Mouse (Mus musculus): ENCODE measurements around the gene Klra3. TPM values are rescaled to one million over a fixed set of nuclear protein-coding genes. Genes with fewer than 3 reads are reported as not detected.
"Not testable (repeated sequence)": the region's sequence is repeated elsewhere in the genome, so short reads cannot be mapped to it uniquely, and the experiment has no call there.

The Klra3 gene
- polyA plus RNA-seq (2017; shearing (Covaris generic)), result not detected

DNA sequence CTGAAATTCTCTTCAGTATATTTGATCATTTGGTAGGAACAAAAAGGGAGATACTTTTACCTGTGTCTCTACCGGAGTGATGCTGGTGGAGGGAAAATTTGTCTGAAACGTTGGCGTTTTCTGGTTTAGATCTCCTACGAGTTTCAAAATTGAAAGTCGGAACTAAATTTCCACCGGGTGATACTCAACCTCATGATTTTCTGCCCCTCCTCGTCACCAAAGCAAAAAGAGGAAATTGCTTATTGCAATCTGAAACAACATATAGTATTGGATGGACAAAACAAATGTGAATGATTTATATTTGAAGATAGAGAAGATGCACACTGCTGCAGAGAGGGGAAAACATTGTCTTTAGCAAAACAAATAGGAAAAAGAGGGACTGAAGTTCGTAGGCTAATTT is at the start of gene Klra3:
Gene Klra3, minus strand, starts transcription at position 164 of the 400 bp plus-strand sequence.
- no peak for ATAC-seq

DNA sequence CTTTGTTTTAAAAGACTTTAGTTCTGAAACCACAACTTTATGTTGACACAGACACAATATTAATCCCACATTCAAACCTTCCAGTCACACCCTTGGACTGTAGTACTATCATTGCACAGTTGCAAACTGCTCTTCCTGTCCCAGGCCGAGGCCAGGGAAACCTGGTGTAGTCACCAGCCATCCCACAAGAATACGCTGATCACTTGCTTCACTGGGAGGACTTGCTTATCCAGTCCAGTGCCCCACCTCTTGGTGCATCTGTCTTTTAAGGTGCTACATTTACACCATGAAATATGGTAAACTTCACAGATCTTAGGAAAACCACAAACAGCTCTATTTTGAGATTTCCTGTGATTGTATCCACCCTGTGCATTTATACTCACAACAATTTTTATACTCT is 49.4 kb upstream of the Klra3 start, which contains the start of gene Klra1:
Gene Klra1, minus strand, starts transcription at position 125 of the 400 bp plus-strand sequence.
- no peak for ATAC-seq

DNA sequence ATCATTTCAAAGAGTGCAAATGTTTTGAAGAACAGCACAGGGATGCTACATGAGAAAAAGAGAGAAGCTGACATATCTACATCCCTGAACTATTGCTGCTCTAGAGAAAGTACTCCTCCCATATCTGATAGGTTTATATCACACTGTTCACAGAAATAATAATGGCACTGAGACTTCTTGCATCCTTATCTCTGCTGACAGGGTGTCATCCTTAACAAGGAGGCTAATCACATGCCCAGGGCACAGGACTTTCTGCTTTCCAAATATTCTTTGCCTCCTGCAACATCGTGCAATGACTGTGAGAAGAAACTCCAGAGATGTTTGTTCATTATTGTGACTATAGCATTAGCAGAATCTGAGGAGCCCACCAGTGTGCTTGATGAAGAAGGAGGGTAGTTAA is 48.4 kb upstream of the Klra3 start:
- ATAC-seq, result no peak

DNA sequence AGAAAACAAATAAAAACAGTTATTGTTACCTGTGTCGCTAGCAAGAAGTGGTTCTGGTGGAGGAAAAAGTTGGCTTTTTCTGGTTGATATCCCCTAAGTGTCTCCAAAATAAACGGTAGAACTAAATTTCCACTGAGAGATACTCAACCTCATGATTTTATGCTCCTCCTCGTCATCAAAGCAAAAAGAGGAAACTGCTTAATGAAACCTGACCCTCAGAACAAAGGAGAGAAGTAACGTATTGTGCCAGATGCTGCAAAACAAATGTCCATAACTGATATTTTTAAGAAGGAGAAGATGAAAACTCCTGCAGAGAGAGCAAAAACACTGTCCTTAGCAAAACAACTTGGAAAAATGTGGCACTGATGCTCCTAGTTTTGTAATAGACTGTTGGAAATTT is 45.0 kb upstream of the Klra3 start:
- ATAC-seq, result no peak

DNA sequence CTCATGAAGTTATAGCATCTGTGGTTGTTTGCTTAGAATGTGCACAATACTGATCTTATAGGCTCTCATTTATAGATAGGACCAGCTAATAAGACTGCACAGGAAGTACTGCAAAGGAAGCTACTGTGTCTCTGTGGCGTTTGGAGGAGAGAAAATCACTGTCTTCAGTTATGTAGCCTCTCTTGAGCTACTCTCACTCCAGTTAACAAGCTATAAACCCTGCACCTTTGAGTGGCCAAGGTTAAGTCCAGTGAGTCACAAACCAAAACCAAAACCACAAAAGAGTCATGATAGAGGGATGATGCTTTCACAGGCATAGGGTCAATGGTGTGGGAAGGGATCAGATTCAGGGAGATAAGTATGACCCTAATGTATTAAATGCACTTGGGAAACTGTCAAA is 8.0 kb upstream of the Klra3 start:
- ATAC-seq, result not testable (repeated sequence)

DNA sequence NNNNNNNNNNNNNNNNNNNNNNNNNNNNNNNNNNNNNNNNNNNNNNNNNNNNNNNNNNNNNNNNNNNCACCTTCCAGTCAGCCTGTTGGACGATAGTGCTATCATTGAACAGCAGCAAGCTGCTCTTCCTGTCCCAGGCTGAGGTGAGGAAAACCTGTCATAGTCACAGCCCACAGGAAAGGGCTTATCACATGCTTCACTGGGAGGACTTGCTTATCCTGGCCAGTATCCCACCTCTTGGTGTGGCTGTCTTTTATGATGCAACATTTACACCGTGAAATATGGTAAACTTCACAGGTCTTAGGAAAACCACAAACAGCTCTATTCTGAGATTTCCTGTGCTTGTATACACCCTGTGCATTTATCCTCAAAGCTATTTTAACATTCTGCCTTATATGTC is 4.6 kb upstream of the Klra3 start:
- ATAC-seq, result not testable (repeated sequence)

DNA sequence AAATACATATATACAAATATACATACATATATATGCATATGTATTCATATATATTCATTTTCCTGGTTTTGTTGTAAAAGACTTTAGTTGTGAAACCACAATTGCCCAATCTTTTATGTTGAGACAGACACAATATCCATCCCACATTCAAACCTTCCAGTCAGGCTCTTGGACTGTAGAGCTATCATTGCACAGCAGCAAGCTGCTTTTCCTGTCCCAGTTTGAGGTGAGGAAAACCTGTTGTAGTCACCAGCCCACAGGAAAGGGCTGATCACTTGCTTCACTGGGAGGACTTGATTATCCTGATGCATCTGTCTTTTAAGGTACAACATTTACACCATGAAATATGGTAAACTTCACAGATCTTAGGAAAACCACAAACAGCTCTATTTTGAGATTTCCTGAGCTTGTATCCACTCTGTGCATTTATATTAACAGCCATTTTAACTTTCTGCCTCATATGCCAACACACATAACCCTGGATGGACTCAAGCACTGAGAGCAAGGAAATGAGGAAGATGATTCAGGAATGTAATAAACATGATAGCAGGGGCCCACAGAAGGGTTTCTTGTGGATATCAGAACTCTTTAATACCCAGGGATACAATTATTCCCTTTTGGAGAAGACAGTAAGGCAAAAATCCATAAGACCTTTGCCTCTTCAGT is 49.3 kb downstream of the Klra3 start:
- ATAC-seq, result no peak

DNA sequence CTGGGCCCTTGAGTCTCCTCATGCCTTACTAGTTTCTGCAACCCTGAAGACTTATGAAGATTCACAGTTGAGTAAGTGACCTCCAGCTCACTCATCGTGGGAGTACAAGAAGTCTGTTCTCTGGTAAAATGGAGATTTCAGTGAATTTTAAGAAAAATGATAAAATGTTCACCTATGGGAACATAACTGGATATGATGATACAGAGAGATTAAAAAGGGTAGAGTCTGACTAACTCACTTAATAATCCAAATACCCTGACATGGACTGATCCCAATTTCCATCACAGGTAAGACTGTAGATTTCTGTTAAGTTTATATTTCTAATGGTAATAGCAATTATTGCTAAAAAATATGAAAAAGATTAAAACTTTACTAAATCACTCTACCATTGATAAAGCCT is 55.5 kb downstream of the Klra3 start, which contains the start of gene Klra10:
Gene Klra10, minus strand, starts transcription at position 101 of the 400 bp plus-strand sequence.
- ATAC-seq, result not testable (repeated sequence)

Other genes starting within 250 kb of the Klra3 start
- not detected for gene Klra8, start 207.7 kb downstream of the Klra3 start, polyA plus RNA-seq (2017; shearing (Covaris generic))
- not detected for gene Klra9, start 144.5 kb downstream of the Klra3 start, polyA plus RNA-seq (2017; shearing (Covaris generic))
- gene Klra7, start 104.3 kb downstream of the Klra3 start, polyA plus RNA-seq (2017; shearing (Covaris generic)), result under 1 TPM in 1 of 2 experiments, not detected in 1; 0.35 TPM
- not detected for gene Klra10, start 55.6 kb downstream of the Klra3 start, polyA plus RNA-seq (2017; shearing (Covaris generic))
- gene Klra1, start 49.3 kb upstream of the Klra3 start, polyA plus RNA-seq (2017; shearing (Covaris generic)), result not detected

Data from CD4-positive, CD25-positive, alpha-beta regulatory T cell, adult 4 months (primary cell).